Mouse (Mus musculus) limb, embryonic 14.5 days (tissue): ENCODE results near the gene BC028528. TPM values are rescaled to one million over a fixed set of nuclear protein-coding genes. Genes with fewer than 3 reads are reported as not detected.

Source experiments
- ATAC-seq: fragments of 200-750 bp; cut with Nextera tagmentation; 2 replicates; pipeline ENCODE4 v1.8.0; 2017; ENCODE audit warnings: low read depth, moderate number of reproducible peaks, moderate TSS enrichment; ENCODE audit not compliant: low FRiP score
- DNase-seq: peaks from one replicate; pipeline ENCODE4 v3.0.0-alpha.2; 2015; ENCODE audit warnings: low spot score
- H3K27ac ChIP-seq: fragments of 300-500 bp; sonication (generic); replicated peaks from 2 replicates; pipeline ENCODE4 v1.5.1; 2014; ENCODE audit warnings: low read depth, mild to moderate bottlenecking, low read length, moderate library complexity, mixed read lengths
- H3K27me3 ChIP-seq: fragments of 300-500 bp; sonication (generic); 2 replicates; pipeline ENCODE4 v1.6.1; 2014; ENCODE audit warnings: low read length, mixed read lengths; ENCODE audit not compliant: control insufficient read depth, insufficient read depth
- H3K36me3 ChIP-seq: fragments of 300-500 bp; sonication (generic); 2 replicates; pipeline ENCODE4 v1.6.1; 2014; ENCODE audit warnings: mild to moderate bottlenecking, low read length, moderate library complexity, mixed read lengths; ENCODE audit not compliant: control insufficient read depth, insufficient read depth
- H3K4me1 ChIP-seq: fragments of 300-500 bp; sonication (generic); 2 replicates; pipeline ENCODE4 v1.6.1; 2014; ENCODE audit warnings: antibody characterized with exemption, low read length, mixed read lengths; ENCODE audit not compliant: control insufficient read depth, insufficient read depth
- H3K4me2 ChIP-seq: fragments of 300-500 bp; sonication (generic); replicated peaks from 2 replicates; pipeline ENCODE4 v1.6.1; 2014; ENCODE audit warnings: low read depth, mild to moderate bottlenecking, low read length, moderate library complexity; ENCODE audit not compliant: severe bottlenecking
- H3K4me3 ChIP-seq: fragments of 300-500 bp; sonication (generic); replicated peaks from 2 replicates; pipeline ENCODE4 v1.5.1; 2014; ENCODE audit warnings: low read length
- H3K9ac ChIP-seq: fragments of 300-500 bp; sonication (generic); 2 replicates; pipeline ENCODE4 v1.6.1; 2014; ENCODE audit warnings: mild to moderate bottlenecking, low read depth, low read length, moderate library complexity; ENCODE audit not compliant: severe bottlenecking
- H3K9me3 ChIP-seq: fragments of 300-500 bp; sonication (generic); 2 replicates; pipeline ENCODE4 v1.6.1; 2016; ENCODE audit warnings: low read length; ENCODE audit not compliant: control insufficient read depth
- POLR2A ChIP-seq: fragments of 200-500 bp; IDR thresholded peaks from 2 replicates; pipeline ENCODE4 v1.8.0; 2012; ENCODE audit warnings: inconsistent platforms, mild to moderate bottlenecking, moderate library complexity, borderline replicate concordance; ENCODE audit not compliant: insufficient read depth, insufficient read length; ENCODE audit errors: extremely low read depth
- WGBS: fragments of 180-500 bp; shearing (Covaris S2); extraction: QIAGEN DNeasy Blood & Tissue Kit; methylation state at CpG from one replicate; pipeline ENCODE4 v1.1.7; 2014; 5-methylcytosine and 5-hydroxymethylcytosine counted together
- polyA plus RNA-seq, 2 experiments: library from polyadenylated mRNA; depleted of rRNA in 1 of 2; stranded (reverse) in 1 of 2; unstranded in 1 of 2; fragments of >200 nt; fragmentation: Nextera tagmentation in 1 of 2; extraction: Ambion mirVana in 1 of 2; gene quantifications; 2 replicates each; pipeline versions ENCODE4 v1.2.1 to v1.2.3; 2012 to 2014

Gene BC028528
- polyA plus RNA-seq, 2 experiments = 16.6 to 20.6 TPM

DNA sequence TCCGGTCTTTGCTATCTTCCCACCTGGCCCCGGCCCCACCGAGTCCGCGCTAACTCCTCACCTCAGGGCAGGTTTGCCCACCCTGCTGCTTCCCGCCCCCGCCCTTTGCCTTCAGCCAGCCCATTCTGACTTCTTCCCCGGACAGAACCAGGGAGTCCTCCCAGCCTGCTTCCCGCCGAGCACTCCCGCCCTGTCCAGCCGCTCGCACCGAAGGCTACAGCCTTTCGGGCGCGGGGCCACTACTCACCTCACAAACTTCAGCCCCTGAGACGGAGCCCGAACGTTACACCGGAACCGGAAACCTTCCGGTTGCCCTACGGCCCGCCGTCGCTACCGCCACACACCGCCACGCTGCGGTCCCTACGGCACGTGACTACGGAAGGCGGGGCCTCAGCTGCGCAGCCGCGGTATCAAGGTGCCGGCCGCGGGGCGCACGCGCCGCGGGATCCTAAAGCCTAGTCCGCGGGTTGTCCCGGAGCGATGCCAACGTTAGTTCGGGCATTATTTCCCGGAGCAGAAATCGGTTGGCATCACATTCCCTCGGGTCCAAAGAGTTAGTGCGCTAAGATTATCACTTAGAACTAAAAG lies 36.2 kb downstream of the BC028528 start, which contains the start of gene Prpf3:
TSS of gene Prpf3 (minus strand) at position 384 of the 588 bp plus-strand sequence.
- H3K36me3 ChIP-seq = peaks cover 31% of the 10 kb centered on the region
- peaks cover 7% of the 10 kb centered on the region for H3K4me1 ChIP-seq
- peak within 1 kb of the TSS; percentile 81 for H3K9ac ChIP-seq
- peak within 1 kb of the TSS; percentile 65 for H3K4me2 ChIP-seq
- TF ChIP-seq POLR2A = no peak; the same call in 1 of the 2 replicates
- DNase-seq (peak; percentile 94), ATAC-seq (peak; percentile 98)
- no peaks in the 10 kb centered on the region for H3K27me3 ChIP-seq
- peak within 1 kb of the TSS; percentile 87 for H3K4me3 ChIP-seq
- H3K9me3 ChIP-seq = no peaks in the 10 kb centered on the region
- peak within 1 kb of the TSS; percentile 79 for H3K27ac ChIP-seq
- under 1% methylated on average over 56 of the region's 56 CpGs for WGBS

DNA sequence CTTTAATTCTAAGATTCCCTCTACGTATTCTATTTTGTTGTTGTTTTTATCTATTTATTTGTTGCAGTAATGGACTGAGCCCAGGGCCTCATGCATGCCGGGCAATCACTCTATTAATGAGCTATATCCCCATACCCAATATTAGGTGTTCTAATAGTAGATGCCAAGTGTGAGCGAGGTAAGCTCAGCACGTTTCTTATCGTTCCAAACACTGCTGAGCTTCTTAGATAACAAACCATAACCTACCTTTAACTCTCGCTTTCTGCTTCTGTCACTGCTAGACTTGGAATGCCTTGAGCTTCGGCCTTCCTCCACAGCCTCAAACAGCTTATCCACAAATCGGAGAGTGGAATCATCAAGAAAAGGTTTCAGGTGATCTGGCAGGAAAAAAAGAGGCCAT lies 40.5 kb downstream of the BC028528 start:
- ATAC-seq (no peak), DNase-seq (no peak)
- Histone ChIP-seq H3K4me1 (peaks cover 7% of the 10 kb centered on the region), H3K27ac (no peak overlapping the region), H3K9ac (no peak overlapping the region), H3K4me3 (no peak overlapping the region), H3K27me3 (no peaks in the 10 kb centered on the region), H3K4me2 (no peak overlapping the region), H3K36me3 (peaks cover 73% of the 10 kb centered on the region), H3K9me3 (no peaks in the 10 kb centered on the region)
- TF ChIP-seq POLR2A = no peak
- 95% methylated on average over 8 of the region's 8 CpGs for WGBS

DNA sequence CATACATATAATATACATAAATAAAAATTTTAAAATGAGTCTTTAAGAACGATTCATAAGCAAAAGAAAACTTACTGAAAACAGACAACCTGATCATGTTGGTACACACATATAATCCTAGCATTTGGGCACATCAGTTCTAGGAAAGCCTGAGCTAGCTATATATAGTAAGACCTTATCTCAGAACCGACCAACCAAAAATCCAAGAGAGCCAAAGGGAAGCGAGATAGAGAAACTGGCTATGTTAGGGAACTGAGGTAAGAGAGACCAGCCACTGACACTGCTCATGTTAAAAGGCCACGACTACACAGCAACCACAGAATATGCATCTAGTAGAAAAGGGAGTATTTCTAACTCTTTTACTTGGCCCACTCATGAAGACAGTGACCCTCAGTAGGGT lies 41.2 kb downstream of the BC028528 start:
- WGBS = 87% methylated on average over 4 of the region's 4 CpGs
- Histone ChIP-seq H3K4me2 (no peak overlapping the region), H3K4me3 (no peak overlapping the region), H3K9me3 (no peaks in the 10 kb centered on the region), H3K27me3 (no peaks in the 10 kb centered on the region), H3K9ac (no peak overlapping the region), H3K27ac (no peak overlapping the region), H3K36me3 (peaks cover 80% of the 10 kb centered on the region), H3K4me1 (peaks cover 7% of the 10 kb centered on the region)
- no peak for ATAC-seq
- no peak for TF ChIP-seq POLR2A
- no peak for DNase-seq

DNA sequence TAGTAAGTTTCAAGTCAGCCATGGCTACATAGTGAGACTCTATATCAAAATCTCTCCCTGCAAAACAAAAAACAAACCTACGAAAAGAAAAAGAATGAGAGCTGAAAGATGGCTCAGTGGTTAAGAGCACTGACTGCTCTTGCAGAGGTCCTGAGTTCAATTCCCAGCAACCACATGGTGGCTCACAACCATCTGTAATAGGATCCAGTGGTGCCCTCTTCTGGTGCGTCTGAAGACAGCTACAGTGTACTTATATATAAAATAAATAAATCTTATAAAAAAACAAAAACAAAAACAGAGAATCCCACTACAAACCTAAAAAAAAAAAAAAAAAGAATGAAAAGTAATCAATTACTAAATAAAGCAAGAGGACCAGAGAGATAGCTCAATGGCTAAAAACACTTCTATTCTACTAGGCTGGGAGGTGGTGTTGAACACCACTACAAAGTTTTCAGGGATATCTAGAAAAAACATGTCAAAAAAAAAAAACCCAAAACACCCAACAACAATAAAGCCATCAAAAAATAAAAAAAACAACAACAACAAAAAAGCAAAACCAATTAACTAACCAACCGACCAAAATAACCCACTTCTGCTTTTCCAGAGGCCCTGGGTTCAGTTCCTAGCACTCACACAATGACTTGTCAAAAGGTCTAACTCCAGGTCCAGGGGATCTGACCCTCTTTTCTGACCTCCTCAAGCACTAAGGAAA lies 49.1 kb downstream of the BC028528 start:
- H3K4me3 ChIP-seq = no peak overlapping the region
- no peaks in the 10 kb centered on the region for H3K27me3 ChIP-seq
- no peak for ATAC-seq
- WGBS = 91% methylated on average over 3 of the region's 3 CpGs
- H3K27ac ChIP-seq = no peak overlapping the region
- H3K36me3 ChIP-seq = peaks cover 90% of the 10 kb centered on the region
- no peak overlapping the region for H3K9ac ChIP-seq
- H3K4me2 ChIP-seq = no peak overlapping the region
- no peaks in the 10 kb centered on the region for H3K4me1 ChIP-seq
- no peak for TF ChIP-seq POLR2A
- H3K9me3 ChIP-seq = no peaks in the 10 kb centered on the region
- DNase-seq = no peak

DNA sequence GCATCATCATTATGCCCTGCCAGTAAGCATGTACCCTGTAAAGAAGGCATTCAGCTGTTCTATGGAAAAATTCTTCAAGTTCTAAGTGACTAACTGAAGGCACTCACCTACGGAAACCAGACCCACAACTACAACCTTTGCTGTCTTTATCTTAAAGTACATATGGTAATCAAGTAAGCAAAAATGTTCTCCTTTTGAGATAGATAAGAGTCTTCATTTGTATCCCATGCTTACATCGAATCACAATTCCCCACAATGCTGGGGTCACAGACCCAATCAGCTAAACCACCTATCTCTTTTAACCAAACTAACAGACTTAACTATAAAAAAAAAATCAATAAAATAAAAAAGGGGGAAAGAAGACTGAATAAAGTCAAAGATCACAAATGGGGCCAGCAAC lies 52.6 kb downstream of the BC028528 start:
- peaks cover 87% of the 10 kb centered on the region for H3K36me3 ChIP-seq
- TF ChIP-seq POLR2A = no peak
- no peaks in the 10 kb centered on the region for H3K9me3 ChIP-seq
- no peak overlapping the region for H3K9ac ChIP-seq
- DNase-seq (no peak), ATAC-seq (no peak)
- H3K4me1 ChIP-seq = no peaks in the 10 kb centered on the region
- 93% methylated on average over 2 of the region's 2 CpGs for WGBS
- no peak overlapping the region for H3K4me2 ChIP-seq
- H3K27me3 ChIP-seq = no peaks in the 10 kb centered on the region
- H3K27ac ChIP-seq = no peak overlapping the region
- H3K4me3 ChIP-seq = no peak overlapping the region

Other genes with a start within 250 kb of the BC028528 start
- gene Mcl1, start 233.2 kb downstream of the BC028528 start, polyA plus RNA-seq (2012; rRNA removed) = 64.5 and 72.1 TPM in 2 replicates
- 67.8 and 73.5 TPM in 2 replicates for gene Mcl1, start 233.2 kb downstream of the BC028528 start, polyA plus RNA-seq (2014; fragmentation: Nextera tagmentation; extraction: Ambion mirVana)
- gene Adamtsl4, start 204.1 kb downstream of the BC028528 start, polyA plus RNA-seq (2012; rRNA removed) = 3.3 and 3.6 TPM in 2 replicates
- 2.8 and 3.4 TPM in 2 replicates for gene Adamtsl4, start 204.1 kb downstream of the BC028528 start, polyA plus RNA-seq (2014; fragmentation: Nextera tagmentation; extraction: Ambion mirVana)
- 16.2 and 21.9 TPM in 2 replicates for gene Ecm1, start 152.4 kb downstream of the BC028528 start, polyA plus RNA-seq (2012; rRNA removed)
- 11.8 and 12.5 TPM in 2 replicates for gene Ecm1, start 152.4 kb downstream of the BC028528 start, polyA plus RNA-seq (2014; fragmentation: Nextera tagmentation; extraction: Ambion mirVana)
- 38.4 and 40.9 TPM in 2 replicates for gene Tars2, start 131.8 kb downstream of the BC028528 start, polyA plus RNA-seq (2012; rRNA removed)
- gene Tars2, start 131.8 kb downstream of the BC028528 start, polyA plus RNA-seq (2014; fragmentation: Nextera tagmentation; extraction: Ambion mirVana) = 39.6 and 40.3 TPM in 2 replicates
- 22.0 and 23.3 TPM in 2 replicates for gene Rprd2, start 73.1 kb downstream of the BC028528 start, polyA plus RNA-seq (2012; rRNA removed)
- 19.9 and 24.8 TPM in 2 replicates for gene Rprd2, start 73.1 kb downstream of the BC028528 start, polyA plus RNA-seq (2014; fragmentation: Nextera tagmentation; extraction: Ambion mirVana)
- 44.1 and 53.8 TPM in 2 replicates for gene Prpf3, start 36.1 kb downstream of the BC028528 start, polyA plus RNA-seq (2012; rRNA removed)
- 46.1 and 50.9 TPM in 2 replicates for gene Prpf3, start 36.1 kb downstream of the BC028528 start, polyA plus RNA-seq (2014; fragmentation: Nextera tagmentation; extraction: Ambion mirVana)
- 113 and 155 TPM in 2 replicates for gene Mrps21, start 20.5 kb downstream of the BC028528 start, polyA plus RNA-seq (2012; rRNA removed)
- 294 and 303 TPM in 2 replicates for gene Mrps21, start 20.5 kb downstream of the BC028528 start, polyA plus RNA-seq (2014; fragmentation: Nextera tagmentation; extraction: Ambion mirVana)
- 8.4 and 10.9 TPM in 2 replicates for gene Ciart, start 9.8 kb downstream of the BC028528 start, polyA plus RNA-seq (2012; rRNA removed)
- 4.4 and 5.4 TPM in 2 replicates for gene Ciart, start 9.8 kb downstream of the BC028528 start, polyA plus RNA-seq (2014; fragmentation: Nextera tagmentation; extraction: Ambion mirVana)
- 116 and 150 TPM in 2 replicates for gene Aph1a, start 2.0 kb upstream of the BC028528 start, polyA plus RNA-seq (2012; rRNA removed)
- 35.8 and 36.1 TPM in 2 replicates for gene Aph1a, start 2.0 kb upstream of the BC028528 start, polyA plus RNA-seq (2014; fragmentation: Nextera tagmentation; extraction: Ambion mirVana)
- 11.3 and 14.9 TPM in 2 replicates for gene Car14, start 12.7 kb upstream of the BC028528 start, polyA plus RNA-seq (2012; rRNA removed)
- gene Car14, start 12.7 kb upstream of the BC028528 start, polyA plus RNA-seq (2014; fragmentation: Nextera tagmentation; extraction: Ambion mirVana) = 11.5 and 16.4 TPM in 2 replicates
- gene Anp32e, start 37.2 kb upstream of the BC028528 start, polyA plus RNA-seq (2012; rRNA removed) = 97.0 and 137 TPM in 2 replicates
- 55.0 and 66.2 TPM in 2 replicates for gene Anp32e, start 37.2 kb upstream of the BC028528 start, polyA plus RNA-seq (2014; fragmentation: Nextera tagmentation; extraction: Ambion mirVana)
- 115 and 120 TPM in 2 replicates for gene Plekho1, start 104.0 kb upstream of the BC028528 start, polyA plus RNA-seq (2012; rRNA removed)
- gene Plekho1, start 104.0 kb upstream of the BC028528 start, polyA plus RNA-seq (2014; fragmentation: Nextera tagmentation; extraction: Ambion mirVana) = 38.0 and 47.8 TPM in 2 replicates
- 13.8 and 16.5 TPM in 2 replicates for gene Vps45, start 166.5 kb upstream of the BC028528 start, polyA plus RNA-seq (2012; rRNA removed)
- 26.9 and 27.0 TPM in 2 replicates for gene Vps45, start 166.5 kb upstream of the BC028528 start, polyA plus RNA-seq (2014; fragmentation: Nextera tagmentation; extraction: Ambion mirVana)
- 14.0 and 14.3 TPM in 2 replicates for gene Otud7b, start 212.5 kb upstream of the BC028528 start, polyA plus RNA-seq (2012; rRNA removed)
- 20.9 and 24.7 TPM in 2 replicates for gene Otud7b, start 212.5 kb upstream of the BC028528 start, polyA plus RNA-seq (2014; fragmentation: Nextera tagmentation; extraction: Ambion mirVana)